Mouse (Mus musculus) intestine, embryonic 14.5 days (tissue): ENCODE data around the gene Rap1gap2. TPM values are rescaled to one million over a fixed set of nuclear protein-coding genes. Genes with fewer than 3 reads are reported as not detected.

ENCODE experiments used
- ATAC-seq: fragments of 200-750 bp; cut with Nextera tagmentation; replicated peaks from 2 replicates; pipeline ENCODE4 v1.8.0; 2017; ENCODE audit warnings: low read depth, moderate number of reproducible peaks, moderate TSS enrichment, moderate library complexity; ENCODE audit not compliant: low FRiP score, low TSS enrichment
- DNase-seq: peaks from one replicate; pipeline ENCODE4 v3.0.0-alpha.2; 2018; ENCODE audit warnings: low spot score
- H3K27ac ChIP-seq: fragments of 300-500 bp; sonication (generic); 2 replicates; pipeline ENCODE4 v1.5.1; 2014; ENCODE audit warnings: low read depth, mild to moderate bottlenecking, control low read depth
- H3K27me3 ChIP-seq: fragments of 300-500 bp; sonication (generic); replicated peaks from 2 replicates; pipeline ENCODE4 v1.6.1; 2014; ENCODE audit warnings: low read length, control low read depth; ENCODE audit not compliant: control insufficient read depth, insufficient read depth
- H3K36me3 ChIP-seq: fragments of 300-500 bp; sonication (generic); 2 replicates; pipeline ENCODE4 v1.6.1; 2014; ENCODE audit warnings: low read length, control low read depth; ENCODE audit not compliant: control insufficient read depth, insufficient read depth
- H3K4me1 ChIP-seq: fragments of 300-500 bp; sonication (generic); replicated peaks from 2 replicates; pipeline ENCODE4 v1.6.1; 2014; ENCODE audit warnings: low read length, control low read depth, mixed read lengths; ENCODE audit not compliant: control insufficient read depth, insufficient read depth
- H3K4me2 ChIP-seq: fragments of 300-500 bp; sonication (generic); 2 replicates; pipeline ENCODE4 v1.6.1; 2014; ENCODE audit warnings: low read length
- H3K4me3 ChIP-seq: fragments of 300-500 bp; sonication (generic); 2 replicates; pipeline ENCODE4 v1.5.1; 2014; ENCODE audit warnings: low read depth, low read length, control low read depth, mixed read lengths
- H3K9ac ChIP-seq: fragments of 300-500 bp; sonication (generic); 2 replicates; pipeline ENCODE4 v1.6.1; 2014; ENCODE audit warnings: mild to moderate bottlenecking, low read length
- H3K9me3 ChIP-seq: fragments of 300-500 bp; sonication (generic); 2 replicates; pipeline ENCODE4 v1.6.1; 2016; ENCODE audit warnings: low read length, control low read depth; ENCODE audit not compliant: control insufficient read depth
- WGBS: fragments of 180-500 bp; shearing (Covaris S2); extraction: QIAGEN DNeasy Blood & Tissue Kit; methylation state at CpG from one replicate; pipeline ENCODE4 v1.1.7; 2014; 5-methylcytosine and 5-hydroxymethylcytosine counted together
- polyA plus RNA-seq: library from polyadenylated mRNA; unstranded; fragments of >200 nt; fragmentation: Nextera tagmentation; extraction: Ambion mirVana; gene quantifications from 2 replicates; pipeline ENCODE4 v1.2.1, GENCODE M21; 2014

Rap1gap2 gene
- polyA plus RNA-seq, 1 experiment from 2014 or later = 11.6 TPM

DNA sequence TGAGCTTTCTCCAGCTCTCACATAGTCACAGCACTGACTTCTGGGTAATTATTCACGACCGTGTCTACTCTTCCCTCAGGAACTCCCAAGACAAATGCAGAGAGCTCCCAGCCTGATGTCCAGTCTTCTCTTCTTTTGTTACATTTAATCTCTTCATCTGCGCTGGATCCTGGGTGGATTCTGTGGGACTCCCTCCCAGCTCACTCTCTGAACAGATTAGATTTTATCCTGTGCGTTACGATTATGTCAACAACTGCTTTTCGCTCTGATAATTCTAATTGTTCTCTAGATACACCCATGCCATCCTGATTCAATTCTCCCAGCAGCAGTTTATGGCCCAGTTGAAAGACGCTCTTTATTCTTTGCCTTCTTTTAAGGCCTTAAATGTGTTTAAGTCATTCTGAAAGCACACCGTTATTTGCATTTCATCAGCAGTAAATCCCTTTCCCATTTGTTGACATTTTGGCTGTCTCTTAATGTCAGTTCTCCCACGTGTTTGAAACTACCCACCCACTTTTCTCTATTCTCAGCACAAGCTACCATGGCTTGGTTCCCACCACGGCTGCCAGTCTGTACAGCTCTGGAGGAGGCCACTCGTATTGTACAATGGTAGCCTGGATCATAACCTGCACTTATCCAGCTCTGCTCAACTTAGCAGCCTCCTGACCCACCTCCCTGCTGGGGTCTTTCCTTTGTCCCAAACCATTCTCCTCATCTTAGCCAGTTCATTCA, 180.8 kb downstream of the Rap1gap2 start:
- H3K4me1 ChIP-seq = no peaks in the 10 kb centered on the region
- no peak for DNase-seq
- H3K4me3 ChIP-seq = no peak overlapping the region
- ATAC-seq = no peak
- H3K4me2 ChIP-seq = no peak overlapping the region
- no peaks in the 10 kb centered on the region for H3K9me3 ChIP-seq
- H3K36me3 ChIP-seq = no peaks in the 10 kb centered on the region
- no peak overlapping the region for H3K27ac ChIP-seq
- H3K27me3 ChIP-seq = no peaks in the 10 kb centered on the region
- no peak overlapping the region for H3K9ac ChIP-seq
- 49% methylated on average over 11 of the region's 11 CpGs for WGBS

DNA sequence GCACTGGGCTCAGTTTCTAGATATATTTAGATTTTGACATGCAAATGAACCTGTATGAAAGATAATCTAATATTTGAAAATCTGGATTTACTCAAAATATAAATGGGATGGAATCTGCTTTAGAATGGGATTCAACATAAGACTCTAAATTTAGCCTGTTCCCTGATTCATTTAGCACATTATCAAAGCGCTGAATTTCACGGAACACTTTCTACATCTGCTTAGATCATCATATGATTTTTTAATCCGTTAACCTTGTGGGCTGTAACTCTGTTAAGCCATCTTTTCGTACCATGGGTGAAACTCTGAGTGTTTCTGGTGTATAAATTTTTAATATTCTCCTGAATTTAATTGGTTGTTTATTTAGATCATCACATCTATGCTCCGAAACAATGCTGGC, 184.4 kb downstream of the Rap1gap2 start:
- no peak for DNase-seq
- no peaks in the 10 kb centered on the region for H3K9me3 ChIP-seq
- no peak for ATAC-seq
- no peaks in the 10 kb centered on the region for H3K4me1 ChIP-seq
- 92% methylated on average over 5 of the region's 5 CpGs for WGBS
- H3K4me2 ChIP-seq = no peak overlapping the region
- H3K27ac ChIP-seq = no peak overlapping the region
- no peak overlapping the region for H3K4me3 ChIP-seq
- H3K27me3 ChIP-seq = no peaks in the 10 kb centered on the region
- no peaks in the 10 kb centered on the region for H3K36me3 ChIP-seq
- no peak overlapping the region for H3K9ac ChIP-seq

DNA sequence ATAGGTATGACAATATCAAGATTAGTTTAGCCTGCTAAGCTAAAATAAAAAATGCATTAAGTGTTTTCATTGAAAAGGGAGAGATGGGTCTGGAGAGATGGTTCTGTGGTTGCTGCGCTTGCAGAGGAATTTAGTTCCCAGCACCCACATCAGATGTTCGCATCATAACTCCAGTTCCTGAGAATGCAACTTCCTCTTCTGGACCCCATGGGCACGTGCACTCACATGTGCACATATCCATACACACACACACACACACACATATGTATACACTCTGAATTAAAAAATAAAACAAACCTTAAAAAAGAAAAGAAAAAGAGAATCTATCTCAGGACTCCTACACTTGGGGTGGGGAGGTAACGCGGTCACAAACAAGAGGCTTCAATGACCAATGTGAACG, 188.7 kb downstream of the Rap1gap2 start:
- H3K9me3 ChIP-seq = no peaks in the 10 kb centered on the region
- DNase-seq (no peak), ATAC-seq (no peak)
- no peaks in the 10 kb centered on the region for H3K36me3 ChIP-seq
- no peak overlapping the region for H3K27ac ChIP-seq
- no peak overlapping the region for H3K4me3 ChIP-seq
- H3K4me1 ChIP-seq = no peaks in the 10 kb centered on the region
- H3K27me3 ChIP-seq = no peaks in the 10 kb centered on the region
- 92% methylated on average over 6 of the region's 6 CpGs for WGBS
- no peak overlapping the region for H3K4me2 ChIP-seq
- H3K9ac ChIP-seq = no peak overlapping the region

DNA sequence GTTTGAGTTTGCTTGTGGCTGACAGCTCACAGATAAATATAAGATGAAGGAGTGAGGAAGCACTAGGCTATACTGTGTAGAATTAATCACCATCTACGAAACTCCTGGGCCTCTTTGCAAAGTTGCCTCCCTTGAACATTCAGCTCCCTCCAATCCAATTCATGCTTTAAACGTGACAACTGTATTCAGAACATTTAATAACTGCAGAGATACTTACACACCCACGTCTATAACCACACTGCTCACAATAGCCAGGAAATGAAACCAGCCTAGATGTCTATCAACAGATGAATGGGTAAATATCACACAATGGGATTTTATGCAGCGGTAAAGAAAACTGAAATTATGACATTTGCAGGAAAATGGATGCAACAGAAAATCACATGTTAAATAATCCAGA, 189.6 kb downstream of the Rap1gap2 start:
- Histone ChIP-seq H3K4me1 (no peaks in the 10 kb centered on the region), H3K36me3 (no peaks in the 10 kb centered on the region), H3K4me2 (no peak overlapping the region), H3K4me3 (no peak overlapping the region), H3K27ac (no peak overlapping the region), H3K9me3 (no peaks in the 10 kb centered on the region), H3K9ac (no peak overlapping the region), H3K27me3 (no peaks in the 10 kb centered on the region)
- ATAC-seq (no peak), DNase-seq (no peak)
- 78% methylated on average over 4 of the region's 4 CpGs for WGBS

DNA sequence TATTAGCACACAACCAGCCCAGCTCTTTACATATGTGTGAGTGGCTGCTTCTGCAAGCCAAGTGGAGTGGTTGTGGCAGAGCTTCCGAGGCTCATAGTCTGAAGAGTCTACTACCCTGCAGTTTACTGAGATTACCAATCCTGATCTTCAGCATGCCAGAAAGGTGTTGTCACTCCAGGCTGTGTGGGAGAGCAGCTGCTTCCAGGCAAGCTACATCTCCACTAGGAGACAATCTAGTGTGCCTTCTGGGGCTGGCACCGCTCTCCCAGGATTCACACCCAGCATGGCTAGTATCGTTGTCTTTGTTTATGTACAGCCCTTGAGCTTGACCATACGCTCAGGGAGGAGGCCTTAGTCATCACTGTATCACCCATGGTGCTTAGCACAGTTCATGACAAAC, 191.1 kb downstream of the Rap1gap2 start:
- Histone ChIP-seq H3K9me3 (no peaks in the 10 kb centered on the region), H3K9ac (no peak overlapping the region), H3K27ac (no peak overlapping the region), H3K4me3 (no peak overlapping the region), H3K27me3 (no peaks in the 10 kb centered on the region), H3K36me3 (no peaks in the 10 kb centered on the region), H3K4me2 (no peak overlapping the region), H3K4me1 (no peaks in the 10 kb centered on the region; the same call in 1 of the 2 replicates)
- WGBS = 79% methylated on average over 4 of the region's 4 CpGs
- DNase-seq = no peak
- no peak for ATAC-seq

DNA sequence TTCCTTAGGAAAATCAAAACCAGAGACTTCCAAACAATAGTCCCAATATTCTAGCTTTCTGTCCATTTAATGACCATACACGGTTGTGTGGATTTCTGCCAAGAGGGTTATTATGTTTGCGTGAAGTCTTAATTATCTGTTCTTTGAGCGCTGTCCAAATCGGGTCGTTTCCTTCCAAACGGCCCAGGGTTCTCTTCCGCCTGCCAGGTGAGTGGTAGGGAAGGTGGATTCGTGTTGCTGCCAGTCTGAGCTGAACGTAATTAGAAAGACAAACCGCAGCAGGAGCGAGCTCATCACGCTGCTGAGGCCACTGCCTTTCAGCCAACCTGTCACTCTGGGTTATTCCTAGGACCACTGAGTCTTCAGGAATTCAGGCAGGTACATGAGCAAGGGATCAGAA, 195.0 kb downstream of the Rap1gap2 start:
- no peak overlapping the region for H3K27ac ChIP-seq
- no peaks in the 10 kb centered on the region for H3K36me3 ChIP-seq
- ATAC-seq (no peak), DNase-seq (no peak)
- no peak overlapping the region for H3K9ac ChIP-seq
- H3K4me3 ChIP-seq = no peak overlapping the region
- WGBS = 81% methylated on average over 12 of the region's 12 CpGs
- H3K4me2 ChIP-seq = no peak overlapping the region
- no peaks in the 10 kb centered on the region for H3K9me3 ChIP-seq
- peaks cover 2% of the 10 kb centered on the region for H3K4me1 ChIP-seq
- H3K27me3 ChIP-seq = no peaks in the 10 kb centered on the region

DNA sequence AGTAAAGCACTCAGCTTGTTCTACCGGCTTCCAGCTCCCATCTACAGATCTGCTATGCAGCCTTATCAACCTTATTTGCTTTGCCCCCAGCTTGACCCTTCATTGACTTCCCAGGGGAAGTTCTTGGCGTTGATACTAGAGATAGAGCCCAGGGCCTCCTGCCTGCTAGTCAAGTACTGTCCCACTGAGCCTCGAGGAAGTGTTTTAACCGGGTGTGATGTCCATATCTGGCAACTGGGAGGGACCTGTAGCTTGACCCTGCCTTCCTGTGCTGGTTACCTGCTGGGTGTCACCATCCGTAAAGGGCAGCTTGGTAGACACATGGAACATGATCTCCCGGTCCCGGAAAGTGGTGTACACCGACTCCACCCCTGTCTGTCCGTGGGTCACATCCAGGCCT, 196.6 kb downstream of the Rap1gap2 start:
- H3K4me1 ChIP-seq = peaks cover 17% of the 10 kb centered on the region
- DNase-seq = peak; percentile 54
- no peaks in the 10 kb centered on the region for H3K9me3 ChIP-seq
- H3K9ac ChIP-seq = no peak overlapping the region
- H3K27me3 ChIP-seq = no peaks in the 10 kb centered on the region
- H3K36me3 ChIP-seq = no peaks in the 10 kb centered on the region
- H3K27ac ChIP-seq = no peak overlapping the region
- no peak overlapping the region for H3K4me2 ChIP-seq
- ATAC-seq = no peak
- WGBS = 51% methylated on average over 9 of the region's 9 CpGs
- H3K4me3 ChIP-seq = no peak overlapping the region

DNA sequence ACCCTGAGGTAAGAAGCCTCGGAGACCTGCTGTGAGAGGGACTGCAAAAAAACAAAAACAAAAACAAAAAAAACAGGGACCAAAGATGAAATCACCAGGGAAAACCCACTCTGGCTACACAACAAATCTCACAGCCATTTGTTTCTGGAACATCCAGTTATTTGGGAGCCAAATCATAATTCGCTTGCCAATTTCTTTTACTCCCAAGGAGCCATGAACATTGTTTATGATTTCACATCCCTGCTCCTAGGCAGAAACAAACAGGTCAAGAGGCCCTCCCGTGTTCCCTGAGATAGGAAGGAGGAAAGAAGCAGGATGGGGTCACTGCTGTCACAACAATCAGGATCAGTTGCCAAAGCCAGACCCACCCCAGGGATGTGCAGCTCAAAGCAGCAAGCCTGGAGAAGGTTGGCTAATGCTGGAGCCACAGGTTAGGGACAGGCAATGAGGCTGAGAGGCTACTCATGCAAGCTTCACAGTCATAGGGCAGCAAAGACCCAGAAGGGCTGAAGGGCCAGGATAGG, 197.2 kb downstream of the Rap1gap2 start:
- 56% methylated on average over 3 of the region's 3 CpGs for WGBS

DNA sequence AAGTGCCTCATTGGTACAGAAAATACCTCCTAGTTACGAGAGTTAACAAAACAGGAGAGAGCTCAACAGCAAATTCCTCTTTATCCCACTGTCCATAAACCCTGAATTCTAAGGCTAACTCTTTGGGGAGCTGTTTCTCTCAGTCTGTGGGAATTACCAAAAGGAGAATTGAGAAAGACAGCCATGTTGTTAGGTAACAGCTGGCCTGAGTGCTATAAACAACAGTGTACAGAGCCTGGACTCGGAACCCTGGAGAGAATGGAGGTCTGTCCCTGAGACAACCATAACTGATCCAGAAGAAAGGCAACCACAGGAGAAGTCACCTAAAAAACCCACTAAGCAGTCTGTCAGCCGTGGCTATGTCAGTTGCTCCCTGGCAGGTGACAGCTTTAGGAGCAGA, 198.3 kb downstream of the Rap1gap2 start:
- DNase-seq (no peak), ATAC-seq (no peak)
- Histone ChIP-seq H3K9me3 (no peaks in the 10 kb centered on the region), H3K27ac (no peak overlapping the region), H3K9ac (no peak overlapping the region), H3K4me1 (peaks cover 22% of the 10 kb centered on the region), H3K36me3 (no peaks in the 10 kb centered on the region), H3K27me3 (no peaks in the 10 kb centered on the region), H3K4me3 (no peak overlapping the region), H3K4me2 (no peak overlapping the region)
- 74% methylated on average over 3 of the region's 3 CpGs for WGBS

More for the DNA sequence above, 197.2 kb downstream of the Rap1gap2 start:
- Histone ChIP-seq H3K9me3 (no peaks in the 10 kb centered on the region), H3K4me3 (no peak overlapping the region), H3K9ac (no peak overlapping the region), H3K27me3 (no peaks in the 10 kb centered on the region), H3K36me3 (no peaks in the 10 kb centered on the region), H3K27ac (no peak overlapping the region), H3K4me2 (no peak overlapping the region), H3K4me1 (peaks cover 22% of the 10 kb centered on the region)
- DNase-seq (no peak), ATAC-seq (no peak)
